Mouse (Mus musculus): ENCODE data around the gene Gbgt1.

Gbgt1 gene

DNA sequence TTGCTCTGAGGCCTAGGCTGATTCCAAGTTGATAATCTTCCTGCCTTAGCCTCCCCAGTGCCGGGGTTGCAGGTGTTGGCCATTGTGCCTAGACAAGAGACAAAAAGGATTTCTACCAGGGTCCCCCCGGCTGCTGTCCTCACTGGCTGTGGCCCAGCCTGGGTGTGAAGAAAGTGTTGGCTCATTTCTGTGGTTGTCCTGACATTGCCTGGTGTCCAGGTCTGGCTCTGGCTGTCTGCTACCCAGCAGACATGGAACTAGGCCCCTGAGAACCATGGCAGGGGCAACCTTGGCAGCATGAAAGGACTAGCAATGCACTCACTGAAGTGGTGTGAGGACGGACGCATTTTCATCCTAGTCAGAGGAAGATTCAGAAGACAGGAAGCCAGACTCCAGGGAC, 33.2 kb downstream of the Gbgt1 start:
- no peak for DNase-seq (ENCODE audit: low spot score in 2 of 2)

DNA sequence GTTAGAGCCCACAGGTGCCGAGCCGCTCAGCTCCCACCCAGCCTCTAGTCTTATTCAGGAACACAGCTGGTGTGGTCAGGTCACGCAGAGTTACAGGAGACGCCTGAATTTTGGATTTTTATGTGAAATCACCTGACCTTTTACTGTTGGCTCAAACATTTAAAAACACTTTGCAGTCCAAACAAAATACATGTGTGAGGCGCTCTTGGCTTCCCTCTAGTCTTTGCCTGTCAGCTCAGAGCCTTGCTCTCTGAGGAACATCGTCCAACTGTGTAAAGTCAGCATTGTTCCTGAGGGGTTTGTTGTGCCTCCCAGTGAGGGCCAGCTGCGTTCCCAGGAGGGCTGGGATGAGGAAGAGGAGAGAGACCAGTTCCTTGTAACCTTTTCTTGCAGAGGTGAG, 33.6 kb downstream of the Gbgt1 start:
- no peak for DNase-seq (ENCODE audit: low spot score in 2 of 2)

DNA sequence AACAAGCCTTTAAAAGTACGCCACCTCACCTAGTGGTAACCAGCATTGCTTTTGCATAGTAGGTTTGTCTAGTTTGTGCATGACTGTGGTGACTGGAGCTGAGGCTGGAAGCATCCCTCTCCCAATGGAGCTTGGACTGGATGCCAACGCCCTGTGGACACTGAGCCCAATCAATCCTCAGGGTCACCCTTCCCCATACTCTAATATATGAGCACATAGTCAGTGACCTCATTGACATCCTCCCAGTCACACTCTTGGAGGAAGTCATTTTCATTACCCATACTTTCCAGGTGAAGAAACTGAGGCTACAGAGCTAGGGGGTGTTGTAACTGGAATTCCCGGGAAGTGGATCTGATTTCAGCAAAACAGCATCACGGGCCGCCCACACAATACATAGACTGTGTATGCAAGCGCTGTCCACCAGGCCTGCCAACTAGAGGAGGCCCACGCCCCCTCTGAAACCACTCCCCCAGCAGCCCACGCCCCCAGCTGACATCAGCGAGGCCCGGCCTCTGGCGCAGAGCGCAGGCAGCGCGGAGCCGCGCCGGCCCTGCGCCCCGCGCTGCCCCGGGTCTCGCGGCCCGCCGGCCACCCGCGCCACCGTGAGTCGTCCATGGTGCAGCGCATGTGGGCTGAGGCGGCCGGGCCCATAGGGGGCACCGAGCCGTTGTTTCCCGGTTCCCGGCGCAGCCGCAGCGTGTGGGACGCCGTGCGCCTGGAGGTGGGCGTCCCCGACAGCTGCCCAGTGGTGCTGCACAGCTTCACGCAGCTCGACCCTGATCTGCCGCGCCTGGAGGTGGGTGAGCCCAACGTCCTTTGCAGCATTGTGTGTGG, 36.5 kb downstream of the Gbgt1 start:
- peak; percentile 58 to 79 for DNase-seq (ENCODE audit: low spot score in 2 of 2)

DNA sequence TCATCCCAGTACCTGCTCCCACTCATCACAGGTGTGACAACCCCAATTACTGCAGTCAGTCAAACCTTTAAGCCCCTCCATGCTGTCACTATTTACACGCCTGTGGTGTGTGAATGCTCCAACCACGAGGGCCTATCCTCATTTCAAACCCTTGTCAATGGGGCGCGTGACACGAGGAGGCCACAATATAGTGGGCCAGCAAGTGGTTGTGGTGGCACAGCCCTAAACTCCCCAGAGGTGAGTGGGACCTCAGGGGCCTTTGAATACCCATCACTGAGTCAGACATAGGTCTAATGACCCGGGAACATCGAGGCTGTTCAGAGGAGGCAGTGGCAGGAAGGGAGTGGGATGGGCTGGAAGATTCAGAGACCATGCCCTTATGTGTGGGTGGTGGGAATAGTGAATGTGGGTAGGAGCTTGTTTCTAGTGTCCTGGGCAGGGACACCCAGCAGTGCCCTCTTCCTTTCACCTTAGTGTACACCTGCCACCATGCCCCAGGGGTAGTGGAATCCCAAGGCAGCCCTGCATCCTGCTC, 37.3 kb downstream of the Gbgt1 start:
- DNase-seq (ENCODE audit: low spot score in 2 of 2) = no peak

DNA sequence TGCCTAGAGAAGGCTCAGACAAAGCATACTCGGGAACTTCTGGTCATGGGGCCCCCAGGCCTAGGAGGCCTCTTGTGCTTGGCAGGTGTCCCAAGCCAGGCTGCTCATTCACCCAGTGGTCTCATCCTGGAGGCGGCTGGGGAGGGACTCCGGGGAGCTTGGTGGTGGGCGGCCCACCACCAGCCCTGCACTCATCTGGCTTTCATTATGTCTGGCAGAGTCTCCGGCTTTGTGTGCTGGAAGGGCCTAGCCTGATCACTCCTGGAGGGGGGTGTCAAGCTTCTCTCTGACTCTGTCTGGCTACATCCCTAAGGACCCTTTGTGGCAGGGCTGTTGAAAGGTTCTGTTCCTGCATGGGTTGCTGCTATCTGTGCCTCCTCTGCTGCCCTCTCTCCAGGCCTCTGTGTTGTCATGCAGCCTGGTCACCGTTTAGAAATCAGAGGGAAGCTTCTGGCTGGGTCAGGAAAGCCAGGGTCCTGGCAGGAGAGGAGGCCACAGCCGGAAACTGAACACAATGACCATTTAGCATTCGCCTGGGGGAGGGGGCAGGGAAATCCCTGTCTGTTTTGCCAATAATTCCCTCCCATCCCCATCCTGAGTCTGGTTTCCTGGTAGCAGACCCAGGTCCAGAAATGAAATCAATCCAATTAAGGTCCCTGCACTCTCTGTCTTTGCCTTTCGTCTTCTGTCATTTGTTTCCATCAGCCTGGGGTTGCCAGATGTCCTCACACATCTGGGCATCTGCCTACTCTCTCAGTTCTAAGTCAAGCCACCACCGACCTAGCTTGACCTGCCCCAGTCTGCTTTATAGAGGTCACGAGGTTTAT, 38.0 kb downstream of the Gbgt1 start:
- DNase-seq (ENCODE audit: low spot score in 2 of 2) = no peak

DNA sequence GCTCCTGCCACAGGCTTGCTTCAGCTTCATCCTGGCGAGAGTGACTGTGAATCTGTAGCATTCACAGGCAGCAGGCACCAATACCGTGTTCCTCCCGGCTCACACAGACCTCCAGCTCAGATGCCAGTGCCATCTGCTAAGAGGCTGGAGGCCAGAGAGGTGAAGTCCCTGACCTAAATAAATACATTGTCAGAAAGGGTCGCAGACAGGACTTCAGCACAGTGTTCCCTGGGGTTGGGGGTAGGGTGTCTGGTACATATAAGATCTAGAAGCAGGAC, 38.5 kb downstream of the Gbgt1 start:
- DNase-seq (ENCODE audit: low spot score in 2 of 2) = no peak

DNA sequence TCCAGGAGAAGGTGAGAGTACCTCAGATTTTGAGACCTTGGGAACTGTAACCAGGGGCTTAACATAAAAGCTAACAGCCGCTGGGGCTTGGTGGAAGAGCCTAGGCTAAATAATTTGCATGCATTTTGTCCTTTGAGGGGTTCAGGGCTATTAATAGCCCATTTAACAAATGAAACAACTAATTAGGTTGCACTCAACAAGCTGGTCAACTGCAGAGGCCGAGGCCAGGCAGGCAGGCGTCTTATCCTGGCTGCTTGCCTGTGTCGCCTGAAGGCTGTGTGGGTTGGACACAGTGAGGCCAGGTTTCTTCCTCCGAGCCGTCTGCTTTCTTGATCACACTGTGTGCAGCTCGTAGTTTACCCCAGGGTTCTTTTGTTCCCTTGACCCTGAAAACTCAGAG, 39.0 kb downstream of the Gbgt1 start:
- DNase-seq (ENCODE audit: low spot score in 2 of 2) = no peak

DNA sequence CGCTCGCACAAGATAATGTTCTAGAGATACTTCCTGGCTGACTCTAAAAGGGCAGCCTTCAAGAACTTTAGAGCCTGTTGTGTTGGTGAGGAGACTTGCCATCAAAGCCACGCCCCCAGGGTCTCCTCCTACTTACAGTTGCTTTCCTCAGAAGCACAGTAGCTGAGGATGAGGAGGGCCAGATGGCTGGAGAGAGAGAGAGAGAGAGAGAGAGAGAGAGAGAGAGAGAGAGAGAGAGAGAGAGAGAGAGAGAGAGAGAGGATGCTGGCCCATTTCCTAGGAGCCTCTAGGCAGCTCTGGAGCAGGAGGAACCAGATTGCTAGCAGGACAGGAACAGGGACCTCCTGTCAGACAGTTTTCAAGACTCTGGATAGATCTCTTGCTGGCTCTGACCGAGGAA, 39.5 kb downstream of the Gbgt1 start:
- DNase-seq (ENCODE audit: low spot score in 2 of 2) = no peak

DNA sequence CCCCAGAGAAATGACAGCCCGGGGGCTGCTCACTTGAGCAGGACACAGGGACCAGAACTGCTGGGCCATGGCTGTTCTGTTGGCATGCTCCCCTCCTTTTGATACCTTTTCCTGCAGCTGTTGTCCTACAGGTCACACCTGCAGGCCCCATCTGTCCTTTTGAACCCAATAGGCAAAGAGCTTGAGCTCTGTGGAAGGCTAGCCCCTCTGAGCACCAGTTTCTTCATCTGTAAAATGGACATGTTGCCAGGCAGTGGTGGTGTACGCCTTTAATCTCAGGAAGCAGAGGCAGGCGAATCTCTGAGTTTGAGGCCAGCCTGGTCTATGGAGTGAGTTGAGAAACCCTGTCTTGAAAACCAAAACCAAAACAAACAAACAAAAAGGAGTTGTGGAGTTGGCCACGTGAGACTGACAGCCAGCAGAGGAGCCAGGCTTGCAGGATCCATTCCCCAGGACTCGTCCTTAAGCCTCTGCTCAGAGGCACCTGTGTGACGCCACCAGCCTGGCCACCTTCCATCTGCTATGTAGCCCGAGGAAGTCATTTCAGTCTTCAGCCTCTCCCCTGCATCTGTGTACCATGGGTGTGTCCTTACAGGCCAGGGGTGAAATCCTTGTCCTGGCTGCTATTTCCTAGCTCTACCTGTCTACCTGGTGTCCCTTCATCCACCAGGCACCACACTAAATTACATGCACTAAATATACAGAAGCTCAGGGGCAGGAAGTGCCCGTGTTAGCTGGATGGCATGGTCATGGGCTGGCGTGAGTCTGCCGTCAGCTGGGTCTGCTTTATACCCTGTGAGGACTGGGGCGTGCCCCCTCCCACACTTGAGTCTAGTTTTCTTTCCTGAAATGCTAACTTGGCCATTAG, 40.3 kb downstream of the Gbgt1 start:
- DNase-seq (ENCODE audit: low spot score in 2 of 2) = no peak

DNA sequence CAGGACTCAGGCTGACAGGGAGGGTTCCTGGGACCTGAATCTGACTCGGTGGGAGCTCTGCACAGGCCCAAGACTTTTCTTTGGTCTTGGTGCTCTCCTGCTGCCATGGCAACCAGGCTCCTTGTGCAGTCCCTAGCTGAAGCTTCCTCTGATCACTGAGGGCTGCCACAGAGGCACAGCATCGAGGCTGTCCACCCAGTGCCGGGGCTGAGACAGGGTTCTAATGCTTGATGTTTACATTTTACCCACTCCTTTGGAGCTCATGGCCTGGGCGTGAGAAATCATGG, 40.9 kb downstream of the Gbgt1 start:
- no peak for DNase-seq (ENCODE audit: low spot score in 2 of 2)

DNA sequence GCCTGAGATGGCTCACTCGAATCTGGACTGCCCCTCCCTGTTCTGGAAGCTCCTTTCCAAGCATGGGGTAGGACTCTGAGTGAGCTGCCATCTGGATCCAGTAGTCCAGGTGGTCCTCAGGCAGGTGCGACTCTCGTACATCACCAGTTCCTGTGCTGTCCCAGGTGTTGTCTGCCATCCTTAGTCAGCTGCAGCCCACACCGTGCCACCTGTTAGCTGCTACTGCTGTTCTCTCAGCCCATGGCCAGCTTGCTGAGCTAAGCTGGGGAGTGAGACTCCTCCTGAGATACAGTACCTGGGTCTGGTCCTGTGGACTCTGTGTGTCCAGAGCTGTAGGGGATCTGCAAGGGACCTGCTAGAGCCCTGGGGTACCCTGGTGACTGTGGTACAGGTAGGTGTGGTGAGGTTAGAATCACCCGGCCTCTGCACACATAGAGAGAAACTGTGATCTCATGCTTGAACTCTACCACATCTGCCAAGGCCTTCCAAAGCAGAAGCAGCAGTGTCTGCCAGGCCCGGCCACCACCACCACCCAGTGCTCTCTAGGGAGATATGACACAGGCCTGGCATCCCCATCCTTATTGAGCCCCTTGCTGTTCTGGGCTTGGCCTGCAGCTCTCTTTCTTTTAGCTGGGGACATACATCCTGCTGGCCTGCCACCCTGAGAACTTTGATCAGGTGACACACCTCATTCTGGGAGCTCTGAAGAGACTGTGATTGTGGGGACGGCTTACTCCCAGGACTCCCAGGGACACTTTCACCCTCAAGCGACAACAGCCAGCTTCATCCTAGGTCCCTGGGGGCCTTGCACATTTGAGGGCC, 41.5 kb downstream of the Gbgt1 start:
- no peak for DNase-seq (ENCODE audit: low spot score in 2 of 2)

DNA sequence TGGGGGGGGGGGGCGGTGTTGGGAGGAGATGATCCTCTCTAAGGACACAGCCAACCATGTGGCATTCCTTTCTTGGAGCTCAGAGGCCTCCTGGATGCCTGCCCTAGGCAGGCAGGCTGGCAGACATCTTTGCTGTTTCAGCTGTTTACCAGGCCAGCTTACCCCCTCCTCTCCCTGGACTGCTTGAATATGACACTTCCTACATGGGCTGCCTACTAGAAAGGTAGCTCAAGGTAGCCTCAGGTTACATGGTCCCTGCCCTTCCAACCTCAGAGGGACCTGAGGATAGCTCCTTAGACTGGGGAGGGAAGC, 42.1 kb downstream of the Gbgt1 start:
- DNase-seq (ENCODE audit: low spot score in 2 of 2) = no peak

DNA sequence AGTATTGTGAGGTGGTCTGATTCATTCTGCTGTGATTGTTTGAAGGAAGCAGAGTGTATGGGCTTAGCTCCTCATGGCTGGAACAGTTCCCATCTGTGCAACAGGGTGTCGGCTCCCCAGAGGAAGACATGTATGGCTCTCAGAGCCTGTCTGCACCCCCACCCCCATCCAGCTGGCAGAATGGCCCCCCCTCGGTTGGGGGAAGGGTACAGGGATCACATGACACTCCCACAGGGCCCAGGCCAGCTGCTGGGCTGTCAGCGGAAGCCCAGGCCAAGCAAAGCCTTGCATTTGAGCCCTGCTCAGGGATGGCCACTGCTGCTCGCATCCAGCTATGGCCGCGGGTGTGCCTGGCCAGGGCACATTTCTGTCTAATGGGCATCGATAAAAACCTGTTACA, 42.5 kb downstream of the Gbgt1 start:
- DNase-seq (ENCODE audit: low spot score in 2 of 2) = peak in 1 of 2 experiments; percentile 44

DNA sequence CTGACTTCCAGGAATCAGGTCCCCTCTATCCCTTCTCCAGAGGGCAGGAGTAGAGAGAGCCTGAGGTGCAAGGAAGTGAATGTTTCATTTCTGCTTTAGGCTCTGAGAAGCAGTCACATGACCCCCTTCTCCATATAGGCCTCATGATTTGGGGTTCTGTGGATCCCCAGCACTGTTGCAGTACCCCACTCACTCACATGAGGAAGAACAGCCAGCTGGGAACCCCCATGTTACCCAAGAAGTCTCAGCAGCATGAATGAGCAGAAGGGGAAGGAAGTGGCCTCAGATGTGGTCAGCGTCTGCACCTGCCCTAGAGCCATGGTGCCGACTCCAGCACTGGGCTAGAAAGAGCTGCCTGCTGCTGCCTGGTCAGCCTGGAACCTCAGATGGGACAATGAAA, 43.3 kb downstream of the Gbgt1 start:
- DNase-seq (ENCODE audit: low spot score in 2 of 2) = no peak

DNA sequence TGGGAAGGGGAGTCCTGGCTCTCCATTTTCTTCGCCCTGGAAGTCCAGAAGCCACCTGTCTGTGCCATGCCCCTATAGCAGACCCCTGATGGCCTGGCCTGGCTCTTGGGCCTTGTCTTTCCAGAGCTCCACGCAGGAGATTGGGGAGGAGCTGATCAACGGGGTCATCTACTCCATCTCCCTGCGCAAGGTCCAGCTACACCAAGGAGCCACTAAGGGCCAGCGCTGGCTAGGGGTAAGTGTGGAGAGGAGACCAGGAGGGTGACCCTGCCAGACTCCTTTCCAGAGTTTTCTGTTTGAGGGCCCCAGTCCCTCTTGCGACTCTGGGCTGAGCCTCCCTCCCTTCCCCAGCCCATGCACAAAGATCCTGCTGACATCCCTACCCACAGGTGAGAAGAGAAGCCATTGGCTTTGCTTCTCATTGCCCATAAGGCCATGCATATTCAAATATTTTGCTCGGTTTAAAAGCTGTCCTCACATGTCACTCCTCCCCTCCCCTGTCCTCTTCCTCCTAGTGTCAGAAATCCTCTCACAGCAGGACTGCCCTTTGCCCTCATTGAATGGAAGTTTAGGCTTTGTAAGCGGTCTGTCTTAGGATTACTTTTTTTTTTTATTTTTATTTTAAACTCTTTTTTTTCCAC, 44.0 kb downstream of the Gbgt1 start:
- DNase-seq (ENCODE audit: low spot score in 2 of 2) = no peak

DNA sequence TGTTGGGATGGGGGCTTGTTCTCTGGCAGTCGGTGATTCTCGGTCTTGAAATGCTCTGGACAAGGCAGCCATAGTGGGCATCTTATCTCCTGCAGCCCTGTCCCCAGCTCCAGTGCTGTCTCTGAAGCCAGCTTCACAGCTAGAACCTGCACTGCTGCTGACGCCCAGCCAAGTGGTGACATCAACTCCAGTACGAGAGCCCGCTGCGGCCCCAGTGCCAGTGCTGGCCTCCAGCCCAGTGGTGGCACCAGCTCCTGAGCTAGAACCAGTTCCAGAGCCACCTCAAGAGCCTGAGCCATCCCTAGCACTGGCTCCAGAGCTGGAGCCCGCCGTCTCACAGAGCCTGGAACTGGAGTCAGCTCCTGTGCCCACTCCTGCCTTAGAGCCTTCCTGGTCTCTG, 47.2 kb downstream of the Gbgt1 start:
- no peak for DNase-seq (ENCODE audit: low spot score in 2 of 2)

DNA sequence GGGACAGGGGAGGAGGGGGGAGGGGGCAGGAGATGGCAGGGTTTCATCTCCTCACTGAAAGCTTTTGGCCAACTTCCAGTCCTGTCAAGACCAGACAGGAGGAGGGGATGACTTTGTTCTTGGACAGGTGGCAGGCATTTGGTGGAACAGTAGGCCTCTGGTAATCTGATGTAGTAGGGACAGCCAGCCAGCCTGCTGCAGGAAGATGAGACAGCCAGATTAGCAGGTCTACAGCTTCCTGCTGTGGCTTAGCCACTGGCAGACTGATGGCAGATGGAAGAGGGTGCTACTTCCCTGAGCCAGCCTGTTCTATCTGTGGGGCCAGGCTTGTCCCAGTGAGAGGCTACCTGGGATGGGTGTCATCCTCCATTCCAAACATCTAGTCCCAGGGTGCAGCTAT, 49.3 kb downstream of the Gbgt1 start:
- no peak for DNase-seq (ENCODE audit: low spot score in 2 of 2)

DNA sequence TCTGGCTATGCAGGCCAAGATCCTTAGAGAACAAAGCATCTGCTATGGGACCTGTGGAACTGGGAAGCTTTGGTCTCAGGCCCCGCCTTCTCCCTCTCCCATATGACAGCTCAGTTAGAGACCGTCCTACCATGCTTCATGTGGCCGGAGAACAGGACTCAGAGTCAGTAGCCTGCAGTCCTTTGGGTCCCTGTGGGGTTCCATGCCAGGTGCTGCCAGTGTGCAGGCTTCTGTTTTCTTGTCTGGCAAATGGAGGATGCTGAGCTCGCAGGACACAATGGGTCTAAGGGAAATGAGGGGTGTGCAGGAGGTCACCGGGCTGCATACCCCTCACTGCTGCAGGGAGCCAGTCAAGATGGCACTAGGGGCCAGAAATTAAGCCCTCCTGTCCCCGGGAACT, 49.9 kb downstream of the Gbgt1 start:
- DNase-seq (ENCODE audit: low spot score in 2 of 2) = no peak

DNA sequence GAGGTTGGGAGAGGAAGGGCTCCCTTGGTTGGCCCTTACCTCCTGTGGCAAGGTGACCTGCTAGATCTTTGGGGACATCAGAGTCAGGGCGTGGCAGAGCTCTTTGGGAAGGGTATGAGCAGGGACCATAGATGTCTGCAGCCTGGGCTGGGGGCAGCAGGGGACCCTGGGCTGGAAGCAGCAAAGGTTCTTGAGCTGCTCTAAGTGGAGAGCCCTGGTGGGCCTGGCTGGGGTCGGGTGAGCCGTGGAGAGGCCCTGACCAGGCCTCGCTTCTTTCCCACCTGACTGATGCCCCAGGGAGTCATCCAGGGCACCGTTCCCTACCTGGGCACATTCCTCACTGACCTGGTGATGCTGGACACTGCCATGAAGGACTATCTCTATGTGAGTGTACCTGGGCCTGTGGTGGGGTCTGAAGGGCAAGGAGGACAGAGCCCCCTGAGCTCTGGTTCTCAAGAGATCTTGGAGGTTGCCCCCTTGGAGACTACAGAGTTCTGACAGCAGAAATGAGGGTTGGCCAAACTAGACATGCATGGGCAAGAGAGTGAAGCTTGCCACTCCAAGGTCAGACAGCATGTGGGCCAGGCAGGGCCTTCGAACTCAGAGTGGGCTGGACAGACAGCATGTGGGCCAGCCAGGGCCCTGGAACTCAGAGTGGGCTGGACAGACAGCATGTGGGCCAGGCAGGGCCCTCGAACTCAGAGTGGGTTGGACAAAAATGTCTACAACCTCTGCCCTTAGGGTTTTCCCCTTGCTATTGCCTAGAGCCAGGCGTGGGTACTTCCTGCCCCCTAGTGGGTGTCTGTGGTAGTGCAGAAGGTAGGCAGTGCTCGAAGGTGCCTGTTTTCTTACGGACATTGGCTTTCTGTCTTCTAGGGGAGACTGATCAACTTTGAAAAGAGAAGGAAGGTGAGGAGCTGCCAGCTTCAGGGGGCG, 50.8 kb downstream of the Gbgt1 start:
- peak; percentile 78 to 79 for DNase-seq (ENCODE audit: low spot score in 2 of 2)

DNA sequence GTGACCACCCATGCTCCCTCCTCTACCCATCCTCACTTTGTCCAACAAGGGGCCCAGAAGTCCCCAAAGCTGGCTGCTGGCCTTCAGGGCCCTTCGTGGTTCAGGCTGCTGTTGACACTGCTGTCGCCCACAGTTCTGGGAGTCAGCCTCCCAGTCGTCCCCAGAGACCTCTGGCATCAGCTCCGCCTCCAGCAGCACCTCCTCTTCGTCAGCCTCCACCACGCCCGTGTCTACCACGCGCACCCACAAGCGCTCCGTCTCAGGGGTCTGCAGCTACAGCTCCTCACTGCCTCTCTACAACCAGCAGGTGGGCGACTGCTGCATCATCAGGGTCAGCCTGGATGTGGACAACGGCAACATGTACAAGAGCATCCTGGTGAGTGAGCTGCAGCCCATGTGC, 52.5 kb downstream of the Gbgt1 start:
- no peak for DNase-seq (ENCODE audit: low spot score in 2 of 2)
